Mouse (Mus musculus): ENCODE data around the gene Tmem127. TPM values are rescaled to one million over a fixed set of nuclear protein-coding genes. Genes with fewer than 3 reads are reported as not detected.
"Not testable (repeated sequence)": the region's sequence is repeated elsewhere in the genome, so short reads cannot be mapped to it uniquely, and the experiment has no call there.

The Tmem127 gene
- total RNA-seq (2014; rRNA removed) (16.6 and 18.5 TPM in 2 replicates), polyA plus RNA-seq (2012; rRNA removed) (45.8 and 50.5 TPM in 2 replicates)

GRCm38 (mm10) chr2:127247592-127248333, at the start of gene Tmem127, which contains the start of gene Ciao1:
Gene Tmem127, plus strand, starts transcription at chr2:127247908.
Gene Ciao1, minus strand, starts transcription at chr2:127247816.
- H3K79me2 ChIP-seq (ENCODE audit: control insufficient read depth, insufficient read depth, low read length), result peaks cover 21% of the 10 kb centered on the region

GRCm38 (mm10) chr2:127204932-127205331, 42.8 kb upstream of the Tmem127 start:
- H3K4me1 ChIP-seq (ENCODE audit: control insufficient read depth, insufficient read depth, low read length), result peaks cover 4% of the 10 kb centered on the region
- H3K9ac ChIP-seq (ENCODE audit: low read depth, low read length), result no peak overlapping the region
- H3K36me3 ChIP-seq (ENCODE audit: control insufficient read depth, insufficient read depth, low read length), result peaks cover 14% of the 10 kb centered on the region
- TF ChIP-seq CTCF (IDR thresholded peaks at IDR 0.05; ENCODE audit: low read depth, low read length) (peak; percentile 48; the same call in 1 of the 2 replicates), POLR2A (IDR thresholded peaks at IDR 0.05; ENCODE audit: extremely low read depth, insufficient read depth, low read length) (no peak)
- no peaks in the 10 kb centered on the region for H3K27me3 ChIP-seq (ENCODE audit: control insufficient read depth, insufficient read depth, low read length)
- no peak overlapping the region for H3K4me3 ChIP-seq (ENCODE audit: insufficient read depth, low read depth, low read length)
- H3K79me2 ChIP-seq (ENCODE audit: control insufficient read depth, insufficient read depth, low read length), result peaks cover 2% of the 10 kb centered on the region; the same call in 1 of the 2 replicates
- DNase-seq (ENCODE audit: extremely low read depth, low read depth, low spot score), result peak; percentile 29
- WGBS, result 24% methylated on average over 3 of the region's 3 CpGs
- no peak overlapping the region for H3K27ac ChIP-seq (replicated peaks; ENCODE audit: insufficient read depth, low read depth, low read length)

More at GRCm38 (mm10) chr2:127247592-127248333, at the start of gene Tmem127, which contains the start of gene Ciao1:
- Histone ChIP-seq H3K9ac (ENCODE audit: low read depth, low read length) (peak within 1 kb of the TSS; percentile 83), H3K4me1 (ENCODE audit: control insufficient read depth, insufficient read depth, low read length) (peaks cover 12% of the 10 kb centered on the region), H3K27me3 (ENCODE audit: control insufficient read depth, insufficient read depth, low read length) (no peaks in the 10 kb centered on the region), H3K36me3 (ENCODE audit: control insufficient read depth, insufficient read depth, low read length) (peaks cover 19% of the 10 kb centered on the region), H3K4me3 (ENCODE audit: insufficient read depth, low read depth, low read length) (peak within 1 kb of the TSS; percentile 85), H3K27ac (replicated peaks; ENCODE audit: insufficient read depth, low read depth, low read length) (peak within 1 kb of the TSS; percentile 39)
- TF ChIP-seq POLR2A (IDR thresholded peaks at IDR 0.05; ENCODE audit: extremely low read depth, insufficient read depth, low read length) (peak; percentile 67), CTCF (IDR thresholded peaks at IDR 0.05; ENCODE audit: low read depth, low read length) (no peak)
- peak; percentile 98 for DNase-seq (ENCODE audit: extremely low read depth, low read depth, low spot score)
- WGBS, result under 1% methylated on average over 53 of the region's 53 CpGs

GRCm38 (mm10) chr2:127205936-127206335, 41.8 kb upstream of the Tmem127 start:
- not testable (repeated sequence) for H3K4me3 ChIP-seq (ENCODE audit: insufficient read depth, low read depth, low read length); H3K79me2 ChIP-seq (ENCODE audit: control insufficient read depth, insufficient read depth, low read length); DNase-seq (ENCODE audit: extremely low read depth, low read depth, low spot score); H3K27ac ChIP-seq (replicated peaks; ENCODE audit: insufficient read depth, low read depth, low read length); H3K9ac ChIP-seq (ENCODE audit: low read depth, low read length); H3K27me3 ChIP-seq (ENCODE audit: control insufficient read depth, insufficient read depth, low read length); H3K4me1 ChIP-seq (ENCODE audit: control insufficient read depth, insufficient read depth, low read length)
- WGBS, result 89% methylated on average over 4 of the region's 4 CpGs
- H3K36me3 ChIP-seq (ENCODE audit: control insufficient read depth, insufficient read depth, low read length), result peaks cover 18% of the 10 kb centered on the region

GRCm38 (mm10) chr2:127206916-127207315, 40.8 kb upstream of the Tmem127 start:
- 94% methylated on average over 2 of the region's 2 CpGs for WGBS
- H3K36me3 ChIP-seq (ENCODE audit: control insufficient read depth, insufficient read depth, low read length), result peaks cover 26% of the 10 kb centered on the region
- peaks cover 8% of the 10 kb centered on the region for H3K4me1 ChIP-seq (ENCODE audit: control insufficient read depth, insufficient read depth, low read length)
- H3K9ac ChIP-seq (ENCODE audit: low read depth, low read length), result no peak overlapping the region
- no peaks in the 10 kb centered on the region for H3K27me3 ChIP-seq (ENCODE audit: control insufficient read depth, insufficient read depth, low read length)
- H3K4me3 ChIP-seq (ENCODE audit: insufficient read depth, low read depth, low read length), result no peak overlapping the region
- no peak overlapping the region for H3K27ac ChIP-seq (replicated peaks; ENCODE audit: insufficient read depth, low read depth, low read length)
- no peak for TF ChIP-seq CTCF (IDR thresholded peaks at IDR 0.05; ENCODE audit: low read depth, low read length)
- no peak for TF ChIP-seq POLR2A (IDR thresholded peaks at IDR 0.05; ENCODE audit: extremely low read depth, insufficient read depth, low read length)
- H3K79me2 ChIP-seq (ENCODE audit: control insufficient read depth, insufficient read depth, low read length), result peaks cover 2% of the 10 kb centered on the region; the same call in 1 of the 2 replicates
- no peak for DNase-seq (ENCODE audit: extremely low read depth, low read depth, low spot score)

GRCm38 (mm10) chr2:127207547-127208451, 39.9 kb upstream of the Tmem127 start, which contains the start of the genes 1810024B03Rik and Snrnp200:
Gene 1810024B03Rik, minus strand, starts transcription at chr2:127208280.
Gene Snrnp200, plus strand, starts transcription at chr2:127208386.
- peaks cover 8% of the 10 kb centered on the region for H3K4me1 ChIP-seq (ENCODE audit: control insufficient read depth, insufficient read depth, low read length)
- WGBS, result 9% methylated on average over 36 of the region's 36 CpGs
- H3K27me3 ChIP-seq (ENCODE audit: control insufficient read depth, insufficient read depth, low read length), result no peaks in the 10 kb centered on the region
- no peak for TF ChIP-seq CTCF (IDR thresholded peaks at IDR 0.05; ENCODE audit: low read depth, low read length)
- TF ChIP-seq POLR2A (IDR thresholded peaks at IDR 0.05; ENCODE audit: extremely low read depth, insufficient read depth, low read length), result peak; percentile 74
- peak within 1 kb of the TSS; percentile 23 for H3K27ac ChIP-seq (replicated peaks; ENCODE audit: insufficient read depth, low read depth, low read length)
- DNase-seq (ENCODE audit: extremely low read depth, low read depth, low spot score), result peak; percentile 95
- peak within 1 kb of the TSS; percentile 71 for H3K4me3 ChIP-seq (ENCODE audit: insufficient read depth, low read depth, low read length)
- H3K36me3 ChIP-seq (ENCODE audit: control insufficient read depth, insufficient read depth, low read length), result peaks cover 26% of the 10 kb centered on the region
- H3K9ac ChIP-seq (ENCODE audit: low read depth, low read length), result peak within 1 kb of the TSS; percentile 78
- H3K79me2 ChIP-seq (ENCODE audit: control insufficient read depth, insufficient read depth, low read length), result peaks cover 2% of the 10 kb centered on the region; the same call in 1 of the 2 replicates
